Mouse (Mus musculus) E14TG2a.4 (cell line): ENCODE data around the gene Ptch1.

ENCODE experiments used
- CTCF ChIP-seq: conservative IDR thresholded peaks from 2 replicates; pipeline ENCODE4 v1.5.1; 2014; ENCODE audit warnings: low read length
- NANOG ChIP-seq: IDR thresholded peaks from 2 replicates; pipeline ENCODE4 v1.6.1; 2014; ENCODE audit warnings: borderline replicate concordance, low read length, mixed read lengths

- no peak for TF ChIP-seq CTCF
- no peak for TF ChIP-seq NANOG
Measured at GRCm38 (mm10) chr13:63574601-63575000, 1.2 kb upstream of the Ptch1 start.
